Mouse (Mus musculus) bone marrow macrophage, adult 2 months (primary cell): ENCODE data around the gene Sfi1. TPM values are rescaled to one million over a fixed set of nuclear protein-coding genes. Genes with fewer than 3 reads are reported as not detected.
"Not testable (repeated sequence)": the region's sequence is repeated elsewhere in the genome, so short reads cannot be mapped to it uniquely, and the experiment has no call there.

ENCODE experiments used
- H3K27ac ChIP-seq: 2 replicates; pipeline ENCODE4 v1.5.1; 2012; ENCODE audit warnings: low read depth, low read length; ENCODE audit not compliant: insufficient read depth
- H3K4me1 ChIP-seq: 2 replicates; pipeline ENCODE4 v1.6.1; 2012; ENCODE audit warnings: low read length; ENCODE audit not compliant: control insufficient read depth, insufficient read depth
- H3K4me3 ChIP-seq: 2 replicates; pipeline ENCODE4 v1.5.1; 2012; ENCODE audit warnings: mild to moderate bottlenecking, low read length, moderate library complexity; ENCODE audit not compliant: insufficient read depth
- polyA plus RNA-seq: library from polyadenylated mRNA; stranded (reverse); fragments of >200 nt; gene quantifications from 2 replicates; pipeline ENCODE4 v1.2.4, GENCODE M21; 2012; ENCODE audit not compliant: missing spikeins, insufficient read depth, insufficient read length

Gene Sfi1
- polyA plus RNA-seq, 1 experiment, result 23.2 TPM

DNA sequence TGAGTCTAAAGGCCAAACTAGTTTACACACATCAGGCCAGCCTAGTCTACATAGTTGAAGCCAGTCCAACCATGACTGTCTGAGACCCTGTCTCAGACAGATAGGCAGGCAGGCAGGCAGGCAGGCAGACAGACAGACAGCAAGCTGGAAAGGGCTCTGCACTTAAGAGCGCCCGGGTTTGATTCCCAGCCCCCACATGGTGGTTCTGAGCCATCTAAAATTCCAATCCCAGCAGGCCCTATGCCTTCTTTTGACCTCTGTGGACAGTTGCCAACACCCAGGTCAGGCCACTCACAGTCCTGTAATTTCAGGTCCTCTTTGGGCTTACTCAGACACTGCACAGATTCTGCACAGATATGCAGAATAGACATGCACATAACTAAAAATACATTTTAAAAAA lies 46.5 kb downstream of the Sfi1 start:
- not testable (repeated sequence) for H3K27ac ChIP-seq, H3K4me3 ChIP-seq, H3K4me1 ChIP-seq

DNA sequence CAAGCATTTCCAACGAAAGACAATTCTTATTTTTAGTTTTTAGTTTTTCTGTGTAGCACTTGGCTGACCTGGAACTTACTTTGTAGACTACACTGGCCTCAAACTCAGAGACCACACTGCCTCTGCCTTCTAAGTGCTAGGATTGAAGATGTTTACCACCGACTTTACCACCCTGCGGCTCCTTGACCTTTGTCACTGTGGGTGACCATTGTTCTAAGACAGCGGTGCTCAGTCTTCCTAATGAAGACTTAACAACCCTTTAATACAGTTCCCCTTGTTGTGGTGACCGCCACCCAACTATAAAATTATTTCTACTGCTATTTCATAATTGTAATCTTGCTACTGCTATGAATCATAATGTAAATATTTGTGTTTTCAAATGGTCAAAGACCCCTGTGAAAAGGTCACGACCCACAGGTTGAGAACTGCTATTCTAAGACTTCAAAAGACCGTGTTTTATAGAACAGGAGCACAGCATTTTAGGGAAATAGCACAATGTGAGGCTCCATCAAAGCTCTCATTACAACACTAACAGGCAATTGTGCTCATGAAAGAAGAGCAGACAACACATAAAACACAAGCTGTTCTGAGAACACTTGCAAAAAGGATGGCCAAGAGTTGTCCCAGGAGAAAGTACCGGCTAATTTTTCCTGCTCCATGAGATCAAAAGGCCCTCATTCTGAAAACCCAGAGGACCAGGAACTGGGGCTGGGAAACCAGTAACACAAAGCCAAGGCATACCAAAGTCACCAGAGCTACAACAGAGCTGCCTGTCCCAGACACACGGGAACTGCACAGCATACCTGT lies 47.7 kb downstream of the Sfi1 start:
- not testable (repeated sequence) for H3K4me1 ChIP-seq, H3K27ac ChIP-seq, H3K4me3 ChIP-seq

DNA sequence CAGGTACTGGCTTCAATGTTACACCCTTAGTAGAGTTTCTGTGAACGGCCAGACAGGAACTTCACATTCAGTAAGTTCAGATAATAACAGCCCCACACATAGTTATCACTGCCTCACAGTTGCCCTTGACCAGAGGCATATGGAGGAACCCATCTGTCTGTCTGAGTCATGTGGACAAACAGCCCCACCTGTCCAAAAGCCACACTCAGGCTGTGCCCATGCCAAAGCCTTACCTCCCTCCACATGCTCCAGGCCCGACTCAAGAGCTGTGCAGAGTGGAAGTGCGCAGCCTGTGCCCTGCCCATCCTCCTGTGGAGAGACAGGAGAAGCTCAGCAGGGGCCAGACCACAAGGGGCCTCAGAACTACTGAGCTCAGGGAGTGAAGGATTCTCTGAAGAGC lies 49.3 kb downstream of the Sfi1 start:
- H3K4me1 ChIP-seq, H3K27ac ChIP-seq, H3K4me3 ChIP-seq: not testable (repeated sequence)

DNA sequence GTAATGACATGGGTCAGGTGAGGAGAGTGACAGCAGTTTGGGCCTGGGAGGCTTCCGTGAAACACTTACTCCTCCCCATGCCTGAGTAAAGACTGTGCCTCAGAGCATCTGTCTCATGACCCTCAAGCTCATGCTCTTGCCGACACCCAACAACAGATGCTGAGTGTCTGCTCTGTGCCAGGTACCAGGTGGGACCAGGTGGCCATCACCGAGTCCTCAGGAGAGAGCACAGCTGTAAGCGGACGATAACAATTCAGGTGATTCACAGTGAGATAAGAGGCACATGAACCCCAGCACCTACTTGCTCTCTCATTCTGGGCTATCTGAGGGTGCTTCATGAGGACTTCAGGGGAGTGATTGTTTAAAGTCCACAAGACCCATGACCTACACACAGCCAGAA lies 50.9 kb downstream of the Sfi1 start:
- H3K27ac ChIP-seq, H3K4me3 ChIP-seq, H3K4me1 ChIP-seq: not testable (repeated sequence)

DNA sequence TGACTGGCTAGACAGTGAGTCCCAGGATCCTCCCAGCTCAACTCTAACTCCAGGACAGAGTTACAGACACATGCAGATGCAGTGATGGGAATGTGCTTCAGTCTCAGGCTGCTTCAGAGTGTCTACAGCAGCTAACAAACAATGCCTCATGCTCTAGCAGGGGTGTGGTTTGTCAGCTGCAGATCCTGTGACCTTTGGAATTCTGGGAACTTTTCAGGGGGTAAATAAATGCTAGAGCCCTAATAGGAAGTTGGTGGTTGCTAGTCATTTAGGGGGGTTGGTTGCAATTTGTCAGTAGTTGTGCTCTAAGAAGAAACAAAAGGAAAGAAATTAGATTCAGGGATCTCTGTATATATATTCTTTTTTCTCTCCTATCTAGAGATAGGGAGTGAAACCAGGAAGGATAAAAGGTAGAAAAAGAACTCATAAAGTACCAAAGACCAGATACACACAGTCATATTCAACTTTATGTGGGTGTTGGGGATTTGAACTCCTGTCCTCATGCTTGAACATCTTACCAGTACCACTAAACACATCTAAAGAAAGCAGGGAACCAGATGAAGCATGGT lies 52.2 kb downstream of the Sfi1 start:
- not testable (repeated sequence) for H3K27ac ChIP-seq, H3K4me1 ChIP-seq, H3K4me3 ChIP-seq

DNA sequence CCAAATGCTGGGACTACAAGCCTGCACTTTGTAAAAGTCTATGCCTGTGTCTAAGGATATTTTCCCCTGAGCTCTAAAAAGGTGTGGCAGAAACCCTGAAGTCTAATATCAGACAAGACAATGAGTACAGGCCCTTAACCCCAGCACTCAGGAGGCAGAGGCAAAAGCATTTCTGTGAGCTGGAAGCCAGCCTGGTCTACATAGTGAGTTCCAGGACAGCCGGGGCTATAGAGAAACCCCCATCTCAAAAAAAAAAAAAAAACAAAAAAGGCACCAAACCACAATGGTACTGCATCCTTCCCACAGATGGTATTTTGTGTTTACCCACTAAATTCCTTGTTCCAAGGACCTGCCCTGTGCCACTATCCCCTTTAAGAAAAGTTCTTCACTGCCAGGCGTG lies 54.9 kb downstream of the Sfi1 start:
- H3K4me1 ChIP-seq, H3K27ac ChIP-seq, H3K4me3 ChIP-seq: not testable (repeated sequence)

DNA sequence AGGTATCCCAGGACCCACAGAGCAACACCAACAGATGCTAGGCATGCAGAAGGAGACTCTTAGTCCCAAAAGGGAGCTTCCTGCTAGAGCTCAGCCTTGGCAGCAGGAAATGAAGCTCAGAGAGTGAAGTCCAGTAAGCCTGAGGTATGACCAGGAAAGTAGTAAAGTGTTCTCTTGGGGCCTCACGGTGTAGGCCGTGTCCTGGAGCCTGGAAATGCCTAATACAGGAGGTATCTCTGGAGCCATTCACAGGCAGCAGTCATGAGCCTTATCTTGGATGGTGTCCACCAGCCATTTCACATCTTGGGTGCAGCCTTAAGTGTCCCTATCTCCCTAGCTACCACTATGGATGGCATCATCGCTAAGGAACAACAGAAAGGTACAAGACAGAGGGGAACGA lies 56.0 kb downstream of the Sfi1 start:
- H3K27ac ChIP-seq, H3K4me3 ChIP-seq, H3K4me1 ChIP-seq: not testable (repeated sequence)

DNA sequence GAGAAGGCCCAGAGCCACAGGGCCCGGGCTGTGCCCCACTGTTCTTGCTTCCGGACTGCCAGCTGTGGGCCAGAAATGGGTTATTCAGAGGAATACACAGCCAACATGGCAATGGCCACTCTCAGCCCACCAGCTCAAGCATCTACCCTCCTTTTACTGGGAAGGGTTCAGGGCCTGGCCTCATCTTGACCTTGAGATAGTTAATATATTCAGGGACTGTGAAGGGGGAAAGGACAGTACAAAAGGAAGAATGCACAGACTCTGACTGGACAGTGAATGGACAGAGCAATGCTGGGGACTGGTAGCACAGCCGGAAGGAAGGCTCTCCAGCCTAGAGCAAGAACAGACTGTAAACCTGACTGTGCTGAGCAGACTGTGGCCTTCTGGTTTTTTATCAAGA lies 57.3 kb downstream of the Sfi1 start:
- not testable (repeated sequence) for H3K4me3 ChIP-seq, H3K4me1 ChIP-seq, H3K27ac ChIP-seq

DNA sequence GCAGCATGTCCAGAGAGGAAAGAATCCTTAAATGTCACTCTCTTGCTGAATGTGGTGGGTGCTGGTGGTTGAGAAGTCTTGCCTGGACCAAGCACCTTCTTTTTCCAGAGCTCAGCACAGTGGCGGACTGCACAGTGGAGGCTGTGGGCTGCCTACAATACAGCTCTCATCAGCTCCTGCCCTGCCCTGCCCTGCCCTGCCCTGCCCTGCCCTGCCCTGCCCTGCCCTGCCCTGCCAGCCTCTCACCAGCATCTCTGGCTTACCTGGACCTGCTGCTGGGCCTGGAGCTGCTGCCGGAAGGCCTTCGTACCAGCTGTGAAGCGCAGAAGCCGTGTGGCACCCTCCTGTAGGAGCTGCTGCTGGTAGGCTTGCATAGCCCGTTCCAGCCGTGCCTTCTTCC lies 57.9 kb downstream of the Sfi1 start:
- H3K4me3 ChIP-seq, H3K4me1 ChIP-seq, H3K27ac ChIP-seq: not testable (repeated sequence)

DNA sequence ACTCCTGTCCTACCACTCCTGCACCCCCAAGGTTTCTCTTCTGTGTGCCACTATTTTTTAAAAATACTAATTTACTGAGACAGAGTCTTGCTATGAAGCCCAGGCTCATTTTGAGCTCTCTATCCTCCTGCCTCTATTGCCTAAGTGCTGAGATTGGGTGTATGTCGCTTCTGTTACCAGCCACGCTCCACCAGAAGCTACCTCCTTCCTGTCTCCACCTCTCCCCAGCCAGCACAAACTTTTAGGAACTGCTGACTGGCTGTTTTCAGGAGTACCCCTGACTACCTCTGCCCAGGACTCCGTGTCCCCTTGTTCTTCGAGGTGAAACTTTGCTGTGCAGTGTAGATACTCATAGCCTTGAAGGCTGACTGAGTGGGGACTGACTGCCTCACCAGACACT lies 59.9 kb downstream of the Sfi1 start:
- H3K4me3 ChIP-seq, H3K27ac ChIP-seq, H3K4me1 ChIP-seq: not testable (repeated sequence)

DNA sequence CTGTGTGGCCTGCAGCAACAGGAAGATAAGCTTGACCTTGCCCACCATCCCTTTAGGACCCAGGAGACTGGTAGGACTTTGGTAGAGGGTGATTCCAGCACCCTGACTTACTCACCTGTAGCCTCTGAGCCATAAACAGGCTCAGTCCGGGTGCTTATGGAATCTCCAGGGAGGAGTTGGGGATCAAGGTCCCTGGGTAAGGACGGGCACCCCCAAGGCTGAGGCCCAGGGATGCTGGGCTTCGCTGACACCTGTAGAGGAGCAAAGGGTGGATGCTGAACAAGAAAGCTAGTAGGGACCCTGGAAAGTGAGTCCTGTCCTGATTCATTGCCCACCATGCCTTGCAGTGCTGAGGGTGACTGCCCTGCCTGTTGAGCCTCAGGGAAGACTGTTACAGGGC lies 60.3 kb downstream of the Sfi1 start:
- not testable (repeated sequence) for H3K4me3 ChIP-seq, H3K27ac ChIP-seq

DNA sequence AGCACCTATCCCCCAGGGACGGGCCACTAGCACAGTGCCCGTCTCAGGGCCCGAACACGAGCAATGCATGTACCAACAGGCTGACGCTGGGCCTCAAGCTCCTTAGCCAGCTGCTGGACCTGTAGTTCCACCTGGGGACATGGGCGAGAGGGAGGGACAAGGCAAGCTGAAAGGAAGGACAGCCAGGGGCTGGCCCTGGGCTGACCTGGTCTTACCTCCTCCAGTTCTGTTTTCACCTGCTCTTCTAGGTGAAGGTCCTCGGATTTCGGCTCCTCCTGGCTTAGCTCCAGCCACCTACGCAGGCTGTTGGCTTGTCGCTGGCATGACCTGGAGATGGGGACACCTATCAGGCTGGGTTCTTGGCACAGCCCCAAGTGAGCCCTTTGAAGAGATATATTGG lies 61.3 kb downstream of the Sfi1 start:
- not testable (repeated sequence) for H3K4me1 ChIP-seq, H3K27ac ChIP-seq, H3K4me3 ChIP-seq

More for the DNA sequence above, 60.3 kb downstream of the Sfi1 start:
- not testable (repeated sequence) for H3K4me1 ChIP-seq

DNA sequence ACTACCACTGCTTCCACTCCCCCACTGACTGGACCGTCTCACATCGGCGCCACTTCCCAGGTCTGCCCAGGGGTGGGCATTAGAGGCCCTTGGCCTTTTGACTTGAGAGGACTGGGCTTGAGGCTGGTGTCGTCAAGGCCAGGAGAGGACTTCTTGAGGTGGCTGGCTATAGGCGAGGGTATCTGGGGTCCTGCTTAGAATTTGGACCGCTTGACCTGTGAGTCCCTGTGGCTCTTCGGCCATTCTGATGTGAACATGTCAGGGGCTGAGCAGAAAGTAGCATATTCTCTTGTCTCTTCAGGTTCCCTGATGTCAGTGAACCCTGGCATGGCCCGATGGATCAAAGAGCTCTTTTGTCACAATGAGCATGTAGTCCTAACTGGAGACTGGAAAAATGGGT lies 63.4 kb downstream of the Sfi1 start:
- H3K4me3 ChIP-seq, H3K27ac ChIP-seq, H3K4me1 ChIP-seq: not testable (repeated sequence)

DNA sequence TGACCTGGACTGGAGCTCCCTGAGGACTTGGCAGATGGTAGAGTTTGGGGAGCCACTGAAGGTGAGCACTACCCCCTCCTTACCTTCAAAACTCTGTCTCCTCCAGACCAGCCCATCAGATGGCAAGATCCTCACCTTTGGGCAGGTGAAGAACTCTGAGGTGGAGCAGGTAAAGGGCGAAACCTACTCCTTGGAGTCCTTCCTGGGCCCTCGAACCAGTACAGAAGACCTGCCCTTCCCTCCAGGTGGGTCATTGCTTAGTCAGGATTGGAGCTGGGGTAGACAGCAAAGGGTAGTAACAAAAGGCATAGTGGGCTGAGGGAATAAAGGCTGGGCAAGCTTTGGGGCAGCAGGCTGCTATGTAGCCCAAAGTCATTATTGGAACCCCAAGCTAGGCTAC lies 64.0 kb downstream of the Sfi1 start:
- H3K4me1 ChIP-seq, H3K4me3 ChIP-seq, H3K27ac ChIP-seq: not testable (repeated sequence)

DNA sequence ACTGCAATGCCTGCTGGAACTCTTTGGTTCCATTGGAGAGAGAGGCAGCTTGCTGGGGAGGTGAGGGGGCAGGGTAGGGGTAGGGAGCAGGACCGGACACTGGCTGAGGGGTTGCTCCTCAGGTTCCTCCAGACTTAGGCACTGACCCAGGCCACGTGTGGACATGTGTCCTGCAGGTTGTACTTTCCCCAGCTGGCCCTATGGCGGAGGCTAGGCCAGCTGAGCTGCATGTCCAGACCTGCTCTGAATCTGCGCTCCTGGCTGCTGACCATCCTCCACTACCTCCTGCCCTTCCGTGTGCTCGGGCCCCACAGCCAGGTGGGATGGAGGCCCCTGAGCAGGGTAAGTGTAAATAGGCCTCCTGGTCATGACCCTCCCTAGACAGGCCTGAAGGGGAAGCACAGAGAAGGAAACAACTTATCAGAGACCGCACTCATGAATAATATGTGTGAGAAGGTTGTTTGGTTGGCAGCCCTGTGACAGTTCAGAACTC lies 65.9 kb downstream of the Sfi1 start:
- H3K27ac ChIP-seq, H3K4me3 ChIP-seq, H3K4me1 ChIP-seq: not testable (repeated sequence)

DNA sequence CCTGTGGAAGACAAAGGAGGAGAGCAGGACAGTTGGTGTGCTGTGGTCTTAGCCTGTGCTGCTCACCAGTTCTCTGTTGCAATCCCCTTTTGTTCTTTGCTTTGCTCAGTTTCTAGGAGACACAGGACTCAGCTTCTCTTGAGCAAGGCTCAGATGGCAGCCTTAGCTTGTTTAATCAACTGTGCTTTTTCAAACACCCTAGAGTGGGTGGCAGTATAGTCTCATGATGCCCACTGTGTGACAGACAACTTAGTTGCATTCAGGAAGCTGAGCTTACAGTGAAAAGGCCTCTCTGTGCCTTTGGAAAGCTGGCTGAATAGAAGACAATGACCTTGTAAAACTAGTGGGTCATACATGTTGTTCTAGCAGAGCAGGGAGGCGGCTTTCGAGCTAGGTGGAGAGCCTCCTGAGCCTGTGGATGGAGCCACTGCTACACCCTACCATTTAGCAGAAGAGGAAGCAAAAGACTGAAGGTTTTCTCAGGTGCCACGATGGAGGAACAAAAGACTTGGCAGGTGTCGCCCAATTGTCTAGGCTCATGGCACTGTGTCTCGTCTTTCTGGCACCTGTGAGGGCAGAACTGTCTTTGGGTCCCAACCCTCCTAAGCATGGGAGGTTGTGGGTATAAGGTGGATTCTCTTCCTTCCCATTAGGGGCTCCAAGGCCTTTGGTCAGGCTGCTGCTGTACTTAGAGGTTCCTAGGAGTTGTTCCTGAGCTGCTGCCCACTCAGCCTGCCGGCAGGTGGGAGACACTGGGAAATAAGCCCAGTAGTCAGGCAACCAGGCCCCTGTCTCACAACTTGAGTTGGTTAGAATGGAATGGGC lies 66.6 kb downstream of the Sfi1 start:
- not testable (repeated sequence) for H3K27ac ChIP-seq

More for the DNA sequence above, 66.6 kb downstream of the Sfi1 start:
- H3K4me3 ChIP-seq, H3K4me1 ChIP-seq: not testable (repeated sequence)
